Mouse (Mus musculus): ENCODE measurements around the gene Ptgs1.
"Not testable (repeated sequence)": the region's sequence is repeated elsewhere in the genome, so short reads cannot be mapped to it uniquely, and the experiment has no call there.

Ptgs1 gene

DNA sequence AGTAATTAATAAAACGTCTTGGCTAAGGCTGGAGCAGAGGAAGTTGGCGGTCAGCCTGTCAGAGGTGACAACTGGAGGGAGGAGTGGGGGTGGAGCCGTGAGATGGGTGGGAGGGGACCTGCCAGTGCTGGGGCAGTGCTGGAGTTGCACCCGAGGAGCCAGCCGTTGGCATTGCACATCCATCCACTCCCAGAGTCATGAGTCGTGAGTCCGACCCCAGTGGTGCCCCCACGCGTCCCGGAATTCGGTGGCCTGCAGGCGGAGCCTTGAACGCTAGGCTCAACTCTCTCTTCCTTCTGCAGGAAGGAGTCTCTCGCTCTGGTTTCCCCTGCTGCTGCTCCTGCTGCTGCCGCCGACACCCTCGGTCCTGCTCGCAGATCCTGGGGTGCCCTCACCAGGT is at the start of gene Ptgs1:
Ptgs1 (plus strand) TSS at position 61 of the 400 bp plus-strand sequence.
- no peak for DNase-seq (ENCODE audit: low read depth)

- not testable (repeated sequence) for DNase-seq (ENCODE audit: low read depth)
Observed at GRCm38 (mm10) chr2:36181587-36182368, 48.4 kb upstream of the Ptgs1 start.

DNA sequence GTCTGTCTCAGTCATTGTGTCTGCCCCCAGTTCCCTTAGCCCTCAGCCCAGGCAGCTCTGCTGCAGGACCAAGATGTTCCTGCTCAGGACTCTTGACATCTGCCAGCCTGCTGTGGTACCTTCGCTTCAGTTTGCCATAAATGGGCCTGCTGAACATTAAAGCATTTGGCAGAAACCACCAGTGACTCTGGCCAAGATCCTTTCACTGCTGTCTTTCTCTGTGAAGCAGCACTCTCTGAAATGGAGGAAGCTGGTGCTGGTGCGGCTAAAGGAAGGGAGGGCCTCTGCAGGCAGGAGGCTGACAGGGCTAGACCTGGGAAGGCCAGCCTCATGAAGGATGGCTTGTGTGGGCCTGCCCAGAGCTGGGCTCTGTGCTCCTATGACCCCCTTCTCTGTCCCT is 46.9 kb upstream of the Ptgs1 start:
- DNase-seq (ENCODE audit: low read depth) = no peak

- no peak for DNase-seq (ENCODE audit: low read depth)
Observed at GRCm38 (mm10) chr2:36184192-36184591, 46.0 kb upstream of the Ptgs1 start.

DNA sequence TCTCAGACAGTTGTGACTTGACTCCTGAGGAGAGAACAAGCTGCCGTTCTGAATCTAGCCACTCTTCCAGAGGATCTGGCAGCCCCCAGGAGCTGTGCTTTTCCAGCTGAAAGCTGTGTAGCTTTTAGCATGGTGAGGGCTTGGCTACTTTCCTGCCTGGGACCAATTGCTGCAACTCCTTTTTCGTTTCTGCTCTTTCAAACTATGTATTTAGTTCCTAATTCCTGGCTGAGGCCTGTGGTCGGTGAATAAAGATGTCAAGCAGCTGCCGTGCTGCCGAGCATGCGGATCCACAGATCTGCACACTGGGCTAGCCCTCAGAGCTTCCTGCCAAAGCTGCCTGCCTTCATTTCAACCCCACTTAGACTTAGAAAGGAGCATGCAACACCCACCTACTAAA is 45.4 kb upstream of the Ptgs1 start:
- no peak for DNase-seq (ENCODE audit: low read depth)

- not testable (repeated sequence) for DNase-seq (ENCODE audit: low read depth)
Observed at GRCm38 (mm10) chr2:36189200-36189599, 41.0 kb upstream of the Ptgs1 start.

DNA sequence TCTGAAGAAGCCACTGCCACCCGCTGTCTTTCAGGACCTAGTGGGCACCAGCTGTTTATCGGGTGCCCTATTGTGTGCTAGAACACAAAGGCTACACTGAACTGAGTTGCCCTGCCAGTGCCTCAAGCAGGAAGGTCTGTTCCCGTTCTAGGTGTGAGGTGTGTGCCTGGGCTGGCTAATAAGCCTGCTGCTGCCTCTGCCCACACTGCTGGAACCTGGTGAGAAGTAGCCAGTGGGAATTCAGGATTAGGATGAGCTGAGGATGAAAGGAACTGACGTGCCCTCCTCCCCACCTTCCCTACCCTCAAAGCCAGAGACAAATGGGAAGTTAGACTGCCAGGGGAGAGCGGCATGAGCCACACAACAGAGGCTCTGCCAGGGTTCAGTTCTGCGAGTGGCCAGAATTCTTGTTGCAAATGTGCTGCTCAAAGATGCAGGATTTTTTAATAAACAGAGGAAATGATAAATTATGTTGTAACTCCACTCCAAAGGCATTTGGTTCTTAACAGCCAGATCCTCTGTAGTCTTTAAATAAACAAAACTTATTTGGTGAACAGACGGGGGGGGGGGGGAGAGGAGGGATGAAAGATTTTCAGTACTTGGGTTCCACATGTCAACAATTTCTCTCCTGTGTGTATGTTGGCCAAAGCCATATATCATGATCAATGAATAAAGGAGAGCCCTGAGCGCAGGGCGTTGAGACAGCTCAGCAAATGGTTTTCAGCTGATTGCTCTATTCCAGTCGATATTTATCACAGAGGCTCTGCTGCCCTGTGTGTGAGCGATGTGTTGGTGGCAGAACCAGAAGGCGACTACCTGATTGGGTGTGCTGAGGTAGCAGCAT is 38.9 kb upstream of the Ptgs1 start:
- DNase-seq (ENCODE audit: low read depth) = no peak

- no peak for DNase-seq (ENCODE audit: low read depth)
Observed at GRCm38 (mm10) chr2:36197021-36197420, 33.2 kb upstream of the Ptgs1 start.

DNA sequence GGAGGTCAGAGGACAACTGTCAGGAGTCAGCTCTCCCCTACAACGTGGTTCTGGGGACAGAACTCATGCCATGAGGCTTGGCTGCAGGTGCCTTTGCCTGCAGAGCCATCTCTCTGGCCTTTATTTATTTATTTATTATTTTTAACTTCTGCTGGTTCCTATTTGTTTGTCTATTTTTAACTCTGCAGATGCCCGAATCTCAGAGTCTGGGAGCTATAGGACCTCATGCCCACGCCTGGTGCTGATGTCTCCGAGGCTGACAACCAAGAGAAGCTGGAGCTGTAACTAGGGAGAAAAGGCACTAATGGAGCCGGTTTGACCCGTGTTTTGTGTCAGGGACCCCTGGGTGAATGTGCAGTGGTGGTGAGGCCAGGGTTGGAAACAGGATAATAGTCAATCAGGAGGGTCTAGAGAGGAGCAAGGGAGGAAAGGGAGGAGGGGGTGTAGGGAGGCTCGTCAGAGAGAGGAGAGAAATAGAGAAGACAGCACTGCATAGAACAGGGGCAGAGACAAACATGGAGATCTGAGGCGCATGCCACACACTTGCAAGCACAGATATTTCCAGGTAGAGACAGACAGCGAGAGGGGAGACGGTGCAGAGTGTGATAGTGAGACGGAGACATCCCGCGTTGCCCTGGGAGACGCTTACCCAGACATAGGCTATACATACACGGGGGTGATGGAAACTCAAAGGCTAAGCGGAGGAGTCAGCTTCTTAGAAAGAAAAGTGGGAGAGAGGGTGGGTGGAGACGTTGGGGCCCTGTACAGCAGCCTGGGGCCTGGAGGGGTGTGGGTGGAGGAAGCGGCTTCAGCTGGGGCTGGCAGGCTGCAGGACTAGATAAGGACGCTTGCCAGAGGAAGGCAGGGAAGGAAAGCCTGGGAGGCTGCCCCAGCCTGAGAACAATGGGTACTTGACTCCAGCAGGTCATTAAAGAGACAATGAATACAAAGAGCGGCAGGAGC is 32.0 kb upstream of the Ptgs1 start:
- no peak for DNase-seq (ENCODE audit: low read depth)

- no peak for DNase-seq (ENCODE audit: low read depth)
Observed at GRCm38 (mm10) chr2:36198882-36199262, 31.4 kb upstream of the Ptgs1 start.

GRCm38 (mm10) chr2:36200813-36201212 is 29.4 kb upstream of the Ptgs1 start:
- no peak for DNase-seq (ENCODE audit: low read depth)

GRCm38 (mm10) chr2:36201756-36202610 is 28.2 kb upstream of the Ptgs1 start:
- no peak for DNase-seq (ENCODE audit: low read depth)

DNA sequence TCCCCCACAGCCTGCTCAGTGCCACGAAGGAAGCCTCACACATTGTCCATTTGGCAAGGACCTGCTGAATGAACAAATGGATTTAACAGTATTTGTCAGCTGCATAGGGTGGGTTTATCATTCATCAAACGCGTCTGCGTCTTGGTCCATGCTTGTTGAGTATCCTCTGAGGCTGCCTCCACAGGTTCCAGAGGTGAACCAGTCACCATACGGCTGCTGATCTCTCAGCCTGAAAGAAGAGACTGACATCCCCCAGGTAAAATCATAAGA is 27.7 kb upstream of the Ptgs1 start:
- DNase-seq (ENCODE audit: low read depth) = no peak

GRCm38 (mm10) chr2:36203011-36203825 is 27.0 kb upstream of the Ptgs1 start:
- no peak for DNase-seq (ENCODE audit: low read depth)

GRCm38 (mm10) chr2:36204595-36204994 is 25.6 kb upstream of the Ptgs1 start:
- no peak for DNase-seq (ENCODE audit: low read depth)

DNA sequence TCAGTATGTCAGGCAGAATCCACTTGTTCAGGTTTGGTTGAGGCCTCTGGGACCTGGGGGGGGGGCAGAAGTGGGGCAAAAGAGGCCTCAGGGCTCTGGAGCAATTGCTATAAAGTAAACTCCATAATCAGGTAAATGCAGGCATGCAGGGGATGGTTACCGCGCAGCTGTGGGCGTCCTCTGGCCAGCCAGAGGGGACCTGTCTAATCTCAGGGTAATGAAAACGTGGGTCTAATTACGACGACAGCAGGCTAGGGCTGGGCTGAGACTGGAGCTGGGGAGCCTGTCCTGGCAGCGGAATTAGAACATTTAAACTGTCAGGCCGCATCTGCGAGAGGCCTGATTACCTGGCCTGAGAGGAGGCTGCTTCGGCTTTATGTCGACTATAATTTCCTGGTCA is 23.2 kb upstream of the Ptgs1 start:
- no peak for DNase-seq (ENCODE audit: low read depth)

- no peak for DNase-seq (ENCODE audit: low read depth)
Observed at GRCm38 (mm10) chr2:36210796-36211195, 19.4 kb upstream of the Ptgs1 start.

GRCm38 (mm10) chr2:36211785-36212184 is 18.4 kb upstream of the Ptgs1 start:
- DNase-seq (ENCODE audit: low read depth) = no peak

DNA sequence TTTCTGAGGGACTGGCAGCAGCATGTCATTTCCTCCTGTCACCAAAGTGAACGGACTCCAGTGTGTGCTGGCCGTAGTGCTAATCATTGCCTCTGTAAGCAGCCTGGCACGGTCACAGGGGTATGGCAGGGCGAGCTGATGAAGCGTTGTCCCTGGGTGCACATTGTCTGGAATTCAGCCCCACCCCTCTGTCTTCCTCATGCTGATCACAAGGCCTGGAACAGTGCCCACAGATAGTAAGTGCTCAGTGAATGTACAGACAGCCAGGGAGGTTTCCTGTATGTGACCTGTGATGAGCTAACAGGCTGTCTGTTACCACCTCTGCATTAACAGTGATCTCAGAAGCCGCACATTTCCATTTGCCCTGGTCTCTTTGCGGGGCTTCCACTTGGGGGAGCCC is 17.1 kb upstream of the Ptgs1 start:
- no peak for DNase-seq (ENCODE audit: low read depth)

DNA sequence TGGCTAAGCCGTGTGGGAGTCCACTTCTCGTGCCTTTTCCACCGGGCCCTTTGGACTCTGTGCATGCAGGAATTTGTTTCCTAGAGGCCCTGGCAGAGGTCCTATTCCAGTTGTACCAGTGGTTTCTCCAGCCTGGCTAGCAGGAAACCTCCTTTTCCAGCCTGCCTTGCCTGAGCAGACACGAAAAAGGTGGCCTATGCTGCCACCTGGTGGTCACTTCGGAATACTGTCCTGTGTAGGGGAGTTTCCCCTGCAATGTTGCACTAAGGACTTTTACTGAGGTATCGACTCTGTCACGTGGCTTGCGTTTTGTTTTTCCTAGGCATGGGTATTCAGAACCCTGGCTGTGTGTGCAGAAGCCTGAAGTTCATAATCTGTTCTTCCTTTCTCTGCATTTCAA is 16.2 kb upstream of the Ptgs1 start:
- peak; percentile 79 for DNase-seq (ENCODE audit: low read depth)

DNA sequence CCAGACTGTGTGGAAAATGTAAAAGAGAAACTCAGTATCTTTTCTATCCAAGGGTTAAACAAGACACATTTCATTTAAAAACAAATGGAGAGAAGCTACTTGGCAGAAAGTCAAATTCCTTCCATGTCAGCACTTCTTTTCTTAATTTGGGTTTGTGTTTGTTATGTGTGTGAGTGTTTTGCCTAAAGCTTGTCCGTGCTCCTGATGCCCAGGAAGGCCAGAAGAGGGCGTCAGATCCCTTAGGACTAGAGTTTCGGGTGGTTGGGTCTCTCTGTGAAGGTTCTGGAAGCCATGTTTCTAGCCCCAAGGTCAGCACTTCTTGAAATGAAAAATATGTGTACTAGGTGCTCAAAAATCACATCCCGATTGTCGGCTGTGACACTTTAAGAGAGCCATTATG is 15.8 kb upstream of the Ptgs1 start:
- DNase-seq (ENCODE audit: low read depth) = no peak

All from fibroblast of lung, adult 2 months (primary cell).